Mouse (Mus musculus) adrenal gland, adult (tissue): ENCODE data around the gene Zfp335.

Experiments
- DNase-seq, 2 experiments: peaks; one replicate each; pipeline ENCODE4 v3.0.0; 2022 to 2023; ENCODE audit warnings: low spot score in 1 of 2; ENCODE audit not compliant: inconsistent age in 2 of 2

Gene Zfp335

GRCm38 (mm10) chr2:164930706-164931581 lies 19.4 kb upstream of the Zfp335 start:
- peak; percentile 66 to 77 for DNase-seq

GRCm38 (mm10) chr2:164924100-164924857 lies 12.7 kb upstream of the Zfp335 start:
- peak; percentile 92 to 98 for DNase-seq

GRCm38 (mm10) chr2:164923291-164923690 lies 11.7 kb upstream of the Zfp335 start:
- peak; percentile 65 to 82 for DNase-seq

- no peak for DNase-seq
These were observed 10.4 kb upstream of the Zfp335 start for GRCm38 (mm10) chr2:164921984-164922383.

GRCm38 (mm10) chr2:164918325-164918724 lies 6.8 kb upstream of the Zfp335 start:
- DNase-seq, result no peak

GRCm38 (mm10) chr2:164917371-164917770 lies 5.8 kb upstream of the Zfp335 start:
- no peak for DNase-seq

GRCm38 (mm10) chr2:164916820-164917219 lies 5.3 kb upstream of the Zfp335 start:
- DNase-seq, result no peak

- DNase-seq, result peak in 1 of 2 experiments; percentile 66
These were observed 1.9 kb upstream of the Zfp335 start for GRCm38 (mm10) chr2:164913428-164913786.

- no peak for DNase-seq
These were observed 1.3 kb upstream of the Zfp335 start for GRCm38 (mm10) chr2:164912749-164913427.

- peak in 1 of 2 experiments; percentile 75 for DNase-seq
These were observed 594 bp upstream of the Zfp335 start for GRCm38 (mm10) chr2:164912151-164912550.

GRCm38 (mm10) chr2:164910360-164911061 lies 1.0 kb downstream of the Zfp335 start:
- no peak for DNase-seq

GRCm38 (mm10) chr2:164909542-164909941 lies 2.0 kb downstream of the Zfp335 start:
- DNase-seq, result peak in 1 of 2 experiments; percentile 77

- no peak for DNase-seq
These were observed 2.5 kb downstream of the Zfp335 start for GRCm38 (mm10) chr2:164909100-164909499.

- no peak for DNase-seq
These were observed 3.5 kb downstream of the Zfp335 start for GRCm38 (mm10) chr2:164908011-164908410.

GRCm38 (mm10) chr2:164907511-164907910 lies 4.0 kb downstream of the Zfp335 start:
- no peak for DNase-seq

- DNase-seq, result no peak
These were observed 5.5 kb downstream of the Zfp335 start for GRCm38 (mm10) chr2:164906071-164906470.

- DNase-seq, result no peak
These were observed 8.1 kb downstream of the Zfp335 start for GRCm38 (mm10) chr2:164903496-164903895.

GRCm38 (mm10) chr2:164901380-164901779 lies 10.2 kb downstream of the Zfp335 start:
- DNase-seq, result no peak

- DNase-seq, result no peak
These were observed 11.7 kb downstream of the Zfp335 start for GRCm38 (mm10) chr2:164899723-164900459.

- DNase-seq, result no peak
These were observed 12.5 kb downstream of the Zfp335 start for GRCm38 (mm10) chr2:164899034-164899433.
